In the genomic region with DNA sequence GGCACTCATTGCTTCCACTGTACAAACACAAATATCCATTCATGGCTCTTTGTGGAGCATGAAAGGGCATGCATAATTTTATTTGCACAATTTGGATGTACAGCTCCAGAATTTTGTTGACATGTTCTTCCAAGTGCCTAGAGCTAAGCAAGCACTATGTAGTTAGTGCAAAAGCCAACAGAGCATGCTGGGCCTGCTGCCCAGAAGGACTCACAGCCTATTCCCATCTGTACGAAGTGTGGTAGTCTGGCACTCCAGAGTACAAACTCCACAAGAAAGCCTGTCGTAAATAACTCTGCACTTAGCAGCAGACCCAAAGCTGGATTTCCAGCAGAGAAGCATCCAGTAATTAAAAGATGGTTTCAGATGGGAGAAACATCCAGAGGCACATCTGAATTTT, we compare ENCODE assay signal across 16 mouse cellular contexts.
DNase-seq lines count a peak whose midpoint lies in the region; ATAC-seq lines count a peak whose summit lies in the region.
"Had no signal": no experiment of that assay in that cellular context is flagged by ENCODE, and none has a peak within 500 bp of the region (broad histone marks: within the 10 kb centered on the region; RNA-seq: fewer than 3 reads in every experiment).

No protein-coding gene starts in this region.

- no peak overlapping the region for H3K27ac ChIP-seq in forebrain, embryonic 13.5 days
- no peak overlapping the region for H3K27ac ChIP-seq in forebrain, embryonic 11.5 days (ENCODE audit: low read depth, low read length)
- H3K27ac ChIP-seq: heart, embryonic 10.5 days; kidney, embryonic 15.5 days; neural tube, embryonic 15.5 days had no signal

- H3K9me3 ChIP-seq in forebrain, embryonic 13.5 days (replicated peaks): no peaks in the 10 kb centered on the region
- no peaks in the 10 kb centered on the region for H3K9me3 ChIP-seq in forebrain, embryonic 11.5 days (ENCODE audit: control insufficient read depth, low read length)
- H3K9me3 ChIP-seq: heart, embryonic 10.5 days; kidney, embryonic 15.5 days; neural tube, embryonic 15.5 days had no signal

- H3K9ac ChIP-seq in forebrain, embryonic 13.5 days: no peak overlapping the region
- H3K9ac ChIP-seq in forebrain, embryonic 11.5 days (ENCODE audit: low read length): no peak overlapping the region
- H3K9ac ChIP-seq: kidney, embryonic 15.5 days; neural tube, embryonic 15.5 days had no signal

- WGBS in forebrain, embryonic 13.5 days: 81% methylated on average over 2 of the region's 2 CpGs
- 84% methylated on average over 2 of the region's 2 CpGs for WGBS in forebrain, embryonic 11.5 days

- H3K4me2 ChIP-seq in forebrain, embryonic 13.5 days: no peak overlapping the region
- no peak overlapping the region for H3K4me2 ChIP-seq in forebrain, embryonic 11.5 days (ENCODE audit: low read depth, low read length, severe bottlenecking)
- H3K4me2 ChIP-seq: kidney, embryonic 15.5 days; neural tube, embryonic 15.5 days had no signal

- H3K4me1 ChIP-seq in forebrain, embryonic 13.5 days: no peaks in the 10 kb centered on the region
- H3K4me1 ChIP-seq in forebrain, embryonic 11.5 days (replicated peaks; ENCODE audit: control insufficient read depth, insufficient read depth, low read length): no peaks in the 10 kb centered on the region
- H3K4me1 ChIP-seq: heart, embryonic 10.5 days; kidney, embryonic 15.5 days; neural tube, embryonic 15.5 days had no signal

- no peaks in the 10 kb centered on the region for H3K27me3 ChIP-seq in forebrain, embryonic 13.5 days
- H3K27me3 ChIP-seq in forebrain, embryonic 11.5 days (ENCODE audit: control insufficient read depth, insufficient read depth, low read length): no peaks in the 10 kb centered on the region
- H3K27me3 ChIP-seq: kidney, embryonic 15.5 days; neural tube, embryonic 15.5 days had no signal

- no peak overlapping the region for H3K4me3 ChIP-seq in forebrain, embryonic 13.5 days
- H3K4me3 ChIP-seq in forebrain, embryonic 11.5 days (ENCODE audit: low read depth, low read length): no peak overlapping the region
- H3K4me3 ChIP-seq: erythroblast, embryonic 14.5 days; heart, embryonic 10.5 days; kidney, embryonic 15.5 days; neural tube, embryonic 15.5 days had no signal

- DNase-seq in forebrain, embryonic 11.5 days (ENCODE audit: low spot score): no peak
- DNase-seq in kidney, postnatal 14 days: peak; percentile 20
- no peak for DNase-seq in kidney, adult 18-20 months
- peak; percentile 16 for DNase-seq in right cerebral cortex, postnatal 4 days
- no peak for DNase-seq in right cerebral cortex, postnatal 25 days
- no peak for DNase-seq in urinary bladder, postnatal 4 days (ENCODE audit: low spot score in 2 of 2)
- no peak for DNase-seq in thymus, postnatal 10 days (ENCODE audit: low spot score in 2 of 2)
- DNase-seq: adrenal gland, postnatal 25 days; cerebellum, adult 11 months; gastrocnemius, postnatal 10 days; heart, postnatal 36 days had no signal

- H3K36me3 ChIP-seq in forebrain, embryonic 13.5 days (ENCODE audit: poor library complexity, severe bottlenecking): no peaks in the 10 kb centered on the region
- H3K36me3 ChIP-seq in forebrain, embryonic 11.5 days (ENCODE audit: control insufficient read depth, insufficient read depth, low read length): no peaks in the 10 kb centered on the region
- H3K36me3 ChIP-seq: heart, embryonic 10.5 days; kidney, embryonic 15.5 days; neural tube, embryonic 15.5 days had no signal

- ATAC-seq in forebrain, embryonic 13.5 days: peak; percentile 77; the same call in 1 of the 2 replicates
- no peak for ATAC-seq in forebrain, embryonic 11.5 days (replicated peaks; ENCODE audit: low FRiP score)

Comparison
In these comparisons a context has a peak if more than half of its experiments do, and no peak if none do; other contexts are left out.
1. DNase-seq: peak in kidney, postnatal 14 days (single experiment) and right cerebral cortex, postnatal 4 days (single experiment); none in forebrain, embryonic 11.5 days (single experiment), kidney, adult 18-20 months (single experiment), right cerebral cortex, postnatal 25 days (single experiment), urinary bladder, postnatal 4 days (0 of 2) and thymus, postnatal 10 days (0 of 2).